Mouse (Mus musculus) lung, adult 2 months (tissue): ENCODE measurements at regions not wholly inside any gene's neighbourhood (a gene's known extent, or its start where the extent isn't known, plus 50 kb on each side); places are given as distances from the start of the nearest gene placed in this dataset.

ENCODE experiments used
- CTCF ChIP-seq: fragments of 200-500 bp; IDR thresholded peaks from 2 replicates; pipeline ENCODE4 v1.5.1; 2011; ENCODE audit warnings: mild to moderate bottlenecking, low read length, control low read depth; ENCODE audit not compliant: insufficient read depth
- POLR2A ChIP-seq: fragments of 200-500 bp; IDR thresholded peaks from 2 replicates; pipeline ENCODE4 v1.6.1; 2011; ENCODE audit warnings: low read depth, mild to moderate bottlenecking, control low read depth, low read length, borderline replicate concordance; ENCODE audit errors: extremely low read depth

- no peak for TF ChIP-seq POLR2A
- TF ChIP-seq CTCF = no peak
These were observed 989.8 kb downstream of the Diaph3 start for GRCm38 (mm10) chr14:86151276-86151675.
